Mouse (Mus musculus) testis, postnatal 14 days (tissue): Measurements from ENCODE around the gene Gtpbp1.
A peak's percentile ranks its signal among the peaks of the same experiment; 100 is the strongest.

Source experiments
- DNase-seq: peaks from one replicate; pipeline ENCODE4 v3.0.0; 2021; ENCODE audit warnings: low spot score

Gtpbp1 gene

GRCm38 (mm10) chr15:79685141-79685641 lies 5.5 kb upstream of the Gtpbp1 start:
- no peak for DNase-seq

DNA sequence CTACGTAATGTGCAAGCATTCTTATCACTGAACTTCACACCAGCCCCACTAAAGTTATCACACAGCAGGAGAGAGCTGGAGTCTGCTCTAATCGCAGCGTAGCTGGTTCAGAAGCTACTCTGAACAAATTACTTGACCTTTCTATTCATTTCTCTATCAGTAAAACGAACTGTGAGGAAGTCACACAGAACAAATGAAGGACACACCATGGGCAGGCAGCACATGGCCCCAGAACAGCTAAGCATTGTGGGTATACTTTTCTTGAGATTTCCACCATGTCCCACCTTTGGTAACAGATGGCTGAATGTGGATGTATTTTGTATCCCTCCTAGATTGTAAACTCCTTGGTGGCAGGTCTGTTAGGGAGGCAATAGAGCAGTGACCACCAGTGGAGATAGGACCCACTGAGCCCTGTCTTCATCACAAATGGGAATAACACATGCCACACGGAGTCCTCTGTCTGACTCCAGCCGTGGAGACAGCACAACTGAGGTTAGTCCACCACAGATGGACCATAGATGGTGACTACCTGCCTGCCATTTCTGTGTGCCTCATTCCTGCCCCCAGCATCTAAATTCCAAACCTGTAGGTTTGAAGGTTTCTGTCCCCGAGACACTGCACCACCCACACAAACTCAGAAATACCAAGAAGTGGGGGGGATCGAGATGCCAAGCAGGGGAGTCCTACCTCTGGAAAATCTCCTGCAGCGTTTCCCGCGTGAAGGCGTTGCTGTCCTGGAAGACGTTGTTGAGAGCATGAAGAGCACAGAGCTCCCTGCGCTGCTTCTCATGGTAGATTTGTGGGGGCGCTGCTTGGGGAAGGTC lies 4.4 kb upstream of the Gtpbp1 start:
- no peak for DNase-seq

DNA sequence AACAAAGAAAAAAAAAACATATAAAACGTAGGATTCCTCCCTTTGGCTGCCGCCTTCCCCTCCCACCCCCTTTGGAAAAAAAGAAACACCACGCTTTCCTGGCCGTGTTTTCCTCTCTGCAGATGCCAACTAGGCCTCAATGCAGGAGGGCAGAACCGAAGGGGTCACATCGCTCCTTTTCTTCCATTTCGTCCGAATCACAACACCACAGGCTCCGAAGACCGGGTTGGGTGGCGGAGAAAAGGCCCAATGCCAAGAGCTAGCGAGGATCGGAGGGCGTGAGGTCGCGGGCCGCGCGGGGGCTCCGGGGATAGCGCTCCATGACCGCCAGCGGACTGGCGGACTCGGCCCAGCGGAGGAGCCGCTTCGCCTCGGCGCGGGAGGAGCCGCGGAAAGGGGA lies 3.5 kb upstream of the Gtpbp1 start:
- DNase-seq = no peak

GRCm38 (mm10) chr15:79687646-79688267 lies 2.9 kb upstream of the Gtpbp1 start, which contains the start of gene Josd1:
Gene Josd1, minus strand, starts transcription at chr15:79687919.
- peak; percentile 96 for DNase-seq

DNA sequence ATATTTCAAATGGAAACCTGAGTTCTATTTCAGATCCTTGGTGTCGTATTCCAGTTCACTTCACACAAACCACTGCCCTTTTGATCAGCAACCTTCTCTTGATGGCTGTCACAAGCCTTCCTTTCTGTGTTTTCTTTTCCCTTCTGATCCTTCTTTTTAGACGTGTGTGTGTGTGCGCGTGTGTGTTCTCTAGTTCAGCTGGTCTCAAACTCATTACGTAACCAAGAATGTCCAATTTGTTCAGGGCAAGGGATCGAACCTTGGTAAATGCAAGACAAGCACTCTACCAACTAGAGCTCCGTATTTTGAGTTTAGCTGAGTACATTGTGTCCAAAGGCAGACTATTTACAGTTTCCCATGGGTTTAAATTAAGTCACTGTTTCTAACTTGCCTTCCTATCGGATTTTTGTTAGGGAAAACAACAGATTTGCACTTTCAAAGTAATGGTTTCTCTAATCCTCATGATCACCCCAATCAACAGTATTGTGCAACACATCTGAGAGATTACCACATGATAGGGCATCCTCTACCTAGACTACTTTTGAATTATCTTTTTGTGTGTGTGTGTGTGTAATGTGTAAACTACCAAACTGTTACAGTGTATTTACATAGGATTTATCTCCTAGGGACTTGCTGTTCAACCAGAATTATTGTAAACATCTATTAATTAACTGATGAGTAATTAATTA lies 2.2 kb upstream of the Gtpbp1 start:
- DNase-seq = no peak

GRCm38 (mm10) chr15:79689662-79690425 lies 801 bp upstream of the Gtpbp1 start:
- DNase-seq = no peak

- peak; percentile 78 for DNase-seq
Observed at GRCm38 (mm10) chr15:79691023-79691508, 421 bp downstream of the Gtpbp1 start.

GRCm38 (mm10) chr15:79692334-79692733 lies 1.7 kb downstream of the Gtpbp1 start:
- no peak for DNase-seq

GRCm38 (mm10) chr15:79693740-79694139 lies 3.1 kb downstream of the Gtpbp1 start:
- no peak for DNase-seq

DNA sequence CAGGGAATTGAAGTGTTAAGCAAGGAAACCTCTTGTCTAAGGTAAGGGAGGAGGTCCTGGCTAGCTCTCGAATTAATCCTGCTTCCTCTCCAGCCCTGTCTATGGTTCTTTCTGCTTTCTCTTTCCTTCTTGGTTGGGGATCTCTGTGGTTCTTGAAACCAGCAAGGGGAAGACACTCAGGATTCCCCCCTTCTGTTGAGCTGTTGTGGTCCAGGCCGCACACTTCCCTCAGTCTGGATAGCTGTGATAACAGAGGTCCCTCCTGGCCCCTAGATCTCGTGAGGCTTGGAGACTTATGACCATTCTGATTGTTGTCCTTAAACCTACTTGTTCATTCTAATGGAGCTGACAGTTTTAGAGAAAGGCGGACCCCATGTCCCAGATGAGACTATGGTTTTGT lies 3.9 kb downstream of the Gtpbp1 start:
- no peak for DNase-seq

GRCm38 (mm10) chr15:79695516-79695915 lies 4.9 kb downstream of the Gtpbp1 start:
- DNase-seq = no peak

- no peak for DNase-seq
Observed at GRCm38 (mm10) chr15:79696508-79696907, 5.9 kb downstream of the Gtpbp1 start.

GRCm38 (mm10) chr15:79697011-79697410 lies 6.4 kb downstream of the Gtpbp1 start:
- DNase-seq = no peak

DNA sequence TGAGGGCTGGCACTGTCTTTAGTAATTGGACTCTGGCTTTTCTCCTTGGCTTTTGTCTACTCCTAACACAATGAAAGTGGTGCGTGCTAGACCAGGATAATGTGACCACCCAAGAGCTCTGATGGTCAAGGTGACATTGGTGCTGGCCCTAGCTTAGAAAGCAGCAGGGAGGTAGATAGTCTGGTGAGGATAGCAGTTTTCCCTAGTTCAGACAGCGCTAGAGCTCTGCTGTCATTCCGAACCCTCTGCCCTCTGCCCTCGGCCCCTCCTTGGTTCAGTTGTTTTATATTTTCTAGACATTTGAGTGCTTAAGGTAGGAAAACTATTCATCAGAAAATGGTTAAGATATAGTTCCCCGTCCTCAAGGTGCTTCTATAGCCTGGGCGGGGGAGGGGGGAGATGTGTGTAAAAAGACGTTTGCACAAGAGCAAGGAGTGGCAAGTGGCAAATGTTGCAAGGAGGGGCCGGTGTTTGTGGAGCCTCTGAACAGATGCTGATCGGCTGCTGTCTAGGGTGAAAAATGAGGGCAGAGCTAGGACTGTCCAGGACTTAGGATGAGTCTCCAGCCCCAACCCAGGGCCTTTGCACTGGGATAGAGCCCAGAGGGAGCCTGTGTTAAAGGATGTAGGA lies 7.0 kb downstream of the Gtpbp1 start:
- DNase-seq = no peak

DNA sequence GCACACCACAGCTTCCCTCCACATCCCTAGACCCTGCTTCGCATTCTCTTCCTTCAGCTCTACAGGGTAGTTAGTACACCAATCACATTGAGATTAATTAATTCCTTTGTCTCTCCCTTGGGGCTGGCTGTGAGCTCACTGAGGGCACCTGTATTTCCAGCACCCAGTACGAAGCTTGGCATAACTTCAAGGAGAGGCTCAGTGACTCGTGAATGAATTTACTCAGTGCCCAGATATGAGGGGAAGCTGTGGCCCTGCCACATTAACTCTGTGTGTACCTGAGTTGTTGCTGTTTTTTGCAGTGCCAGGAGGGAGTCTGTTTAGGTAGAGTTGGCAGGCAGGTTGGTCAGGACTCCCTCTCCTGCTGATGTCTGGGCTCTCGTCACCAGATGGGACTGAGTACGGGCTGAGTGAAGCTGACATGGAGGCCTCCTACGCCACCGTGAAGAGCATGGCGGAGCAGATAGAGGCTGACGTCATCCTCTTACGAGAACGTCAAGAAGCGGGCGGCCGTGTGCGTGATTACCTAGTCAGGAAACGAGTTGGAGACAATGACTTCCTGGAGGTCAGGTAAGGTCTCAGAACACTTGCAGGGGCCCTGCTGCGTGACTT lies 16.1 kb downstream of the Gtpbp1 start:
- DNase-seq = no peak

GRCm38 (mm10) chr15:79708229-79708822 lies 17.7 kb downstream of the Gtpbp1 start:
- no peak for DNase-seq

- no peak for DNase-seq
Observed at GRCm38 (mm10) chr15:79715646-79716045, 25.0 kb downstream of the Gtpbp1 start.

- DNase-seq = no peak
Observed at GRCm38 (mm10) chr15:79716710-79717109, 26.1 kb downstream of the Gtpbp1 start.

DNA sequence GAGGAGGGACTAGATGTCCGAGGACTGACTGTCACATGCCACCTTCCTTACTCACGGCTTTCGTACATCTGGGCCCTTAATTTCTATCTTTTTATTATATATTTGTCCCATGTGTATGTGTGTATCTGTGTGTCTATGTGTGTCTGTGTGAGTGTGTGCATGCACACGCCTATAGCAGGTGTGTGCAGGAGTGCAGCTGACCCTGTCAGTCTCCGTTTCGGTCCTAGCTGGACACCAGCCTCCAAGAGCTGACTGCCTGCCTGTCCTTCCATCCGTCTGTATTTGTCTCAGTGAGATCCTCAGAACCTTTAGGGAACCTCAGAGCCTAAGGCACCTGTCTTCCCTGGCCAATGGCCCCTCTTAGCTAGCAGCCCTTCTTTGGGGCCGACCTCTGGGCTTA lies 29.6 kb downstream of the Gtpbp1 start:
- no peak for DNase-seq

GRCm38 (mm10) chr15:79720796-79721195 lies 30.2 kb downstream of the Gtpbp1 start:
- DNase-seq = no peak
